Mouse (Mus musculus) lung, embryonic 16.5 days (tissue): ENCODE measurements at regions not wholly inside any gene's neighbourhood (a gene's known extent, or its start where the extent isn't known, plus 50 kb on each side); places are given as distances from the start of the nearest gene placed in this dataset.
A peak's percentile ranks its signal among the peaks of the same experiment; 100 is the strongest.

Source experiments
- ATAC-seq: fragments of 200-750 bp; cut with Nextera tagmentation; 2 replicates; pipeline ENCODE4 v1.8.0; 2017; ENCODE audit warnings: low read depth, mild to moderate bottlenecking, moderate library complexity
- H3K27ac ChIP-seq: fragments of 300-500 bp; sonication (generic); 2 replicates; pipeline ENCODE4 v1.5.1; 2014; ENCODE audit warnings: mild to moderate bottlenecking, control low read depth, low read length
- H3K27me3 ChIP-seq: fragments of 300-500 bp; sonication (generic); 2 replicates; pipeline ENCODE4 v1.6.1; 2014; ENCODE audit warnings: low read depth, low read length, mixed read lengths; ENCODE audit not compliant: control insufficient read depth, insufficient read depth
- H3K36me3 ChIP-seq: fragments of 300-500 bp; sonication (generic); 2 replicates; pipeline ENCODE4 v1.6.1; 2014; ENCODE audit warnings: low read length; ENCODE audit not compliant: control insufficient read depth, insufficient read depth
- H3K4me1 ChIP-seq: fragments of 300-500 bp; sonication (generic); replicated peaks from 2 replicates; pipeline ENCODE4 v1.6.1; 2014; ENCODE audit warnings: low read length, mixed read lengths; ENCODE audit not compliant: control insufficient read depth, insufficient read depth
- H3K4me2 ChIP-seq: fragments of 300-500 bp; sonication (generic); 2 replicates; pipeline ENCODE4 v1.6.1; 2014; ENCODE audit warnings: low read depth, low read length, control low read depth
- H3K4me3 ChIP-seq: fragments of 300-500 bp; sonication (generic); 2 replicates; pipeline ENCODE4 v1.5.1; 2014; ENCODE audit warnings: mild to moderate bottlenecking, low read length, control low read depth
- H3K9ac ChIP-seq: fragments of 300-500 bp; sonication (generic); 2 replicates; pipeline ENCODE4 v1.6.1; 2014; ENCODE audit warnings: low read length, control low read depth
- H3K9me3 ChIP-seq: fragments of 300-500 bp; sonication (generic); 2 replicates; pipeline ENCODE4 v1.6.1; 2016; ENCODE audit warnings: low read length; ENCODE audit not compliant: control insufficient read depth
- WGBS: fragments of 180-500 bp; shearing (Covaris S2); extraction: QIAGEN DNeasy Blood & Tissue Kit; methylation state at CpG from one replicate; pipeline ENCODE4 v1.1.7; 2014; 5-methylcytosine and 5-hydroxymethylcytosine counted together

- Histone ChIP-seq H3K4me1 (no peaks in the 10 kb centered on the region), H3K27me3 (no peaks in the 10 kb centered on the region), H3K9me3 (no peaks in the 10 kb centered on the region), H3K4me2 (no peak overlapping the region), H3K27ac (no peak overlapping the region), H3K4me3 (no peak overlapping the region), H3K36me3 (no peaks in the 10 kb centered on the region), H3K9ac (no peak overlapping the region)
- peak; percentile 61; the same call in 1 of the 2 replicates for ATAC-seq
- WGBS = 21% methylated on average over 3 of the region's 3 CpGs
Observed at GRCm38 (mm10) chr12:15565941-15566784, 250.6 kb downstream of the Trib2 start.

- Histone ChIP-seq H3K27ac (no peak overlapping the region), H3K9me3 (no peaks in the 10 kb centered on the region), H3K27me3 (no peaks in the 10 kb centered on the region), H3K4me2 (no peak overlapping the region), H3K4me3 (no peak overlapping the region), H3K4me1 (no peaks in the 10 kb centered on the region), H3K36me3 (no peaks in the 10 kb centered on the region), H3K9ac (no peak overlapping the region)
- no peak for ATAC-seq
- whole genome bisulfite sequencing = 37% methylated on average over 4 of the region's 4 CpGs
Observed at GRCm38 (mm10) chr12:15562826-15563225, 253.9 kb downstream of the Trib2 start.

GRCm38 (mm10) chr12:15555471-15555870 is 261.3 kb downstream of the Trib2 start:
- H3K27ac ChIP-seq = no peak overlapping the region
- H3K36me3 ChIP-seq = no peaks in the 10 kb centered on the region

GRCm38 (mm10) chr12:15553681-15554007 is 263.1 kb downstream of the Trib2 start:
- H3K9ac ChIP-seq = no peak overlapping the region
- 74% methylated on average over 4 of the region's 4 CpGs for WGBS
- no peaks in the 10 kb centered on the region for H3K27me3 ChIP-seq
- no peaks in the 10 kb centered on the region for H3K4me1 ChIP-seq
- H3K4me3 ChIP-seq = no peak overlapping the region
- no peak overlapping the region for H3K4me2 ChIP-seq
- H3K9me3 ChIP-seq = no peaks in the 10 kb centered on the region
- no peaks in the 10 kb centered on the region for H3K36me3 ChIP-seq
- no peak overlapping the region for H3K27ac ChIP-seq
- no peak for ATAC-seq

More at GRCm38 (mm10) chr12:15555471-15555870, 261.3 kb downstream of the Trib2 start:
- no peak overlapping the region for H3K4me2 ChIP-seq
- no peak for ATAC-seq
- H3K9me3 ChIP-seq = no peaks in the 10 kb centered on the region
- H3K4me1 ChIP-seq = no peaks in the 10 kb centered on the region
- H3K27me3 ChIP-seq = no peaks in the 10 kb centered on the region
- 84% methylated on average over 6 of the region's 6 CpGs for WGBS
- no peak overlapping the region for H3K4me3 ChIP-seq
- H3K9ac ChIP-seq = no peak overlapping the region

GRCm38 (mm10) chr12:15552979-15553680 is 263.6 kb downstream of the Trib2 start:
- no peak for ATAC-seq
- H3K27ac ChIP-seq = no peak overlapping the region
- 28% methylated on average over 6 of the region's 6 CpGs for WGBS
- no peak overlapping the region for H3K9ac ChIP-seq
- no peaks in the 10 kb centered on the region for H3K4me1 ChIP-seq
- H3K27me3 ChIP-seq = no peaks in the 10 kb centered on the region
- H3K4me2 ChIP-seq = no peak overlapping the region
- H3K4me3 ChIP-seq = no peak overlapping the region
- H3K36me3 ChIP-seq = no peaks in the 10 kb centered on the region
- no peaks in the 10 kb centered on the region for H3K9me3 ChIP-seq

GRCm38 (mm10) chr12:15552210-15552609 is 264.5 kb downstream of the Trib2 start:
- H3K9me3 ChIP-seq = no peaks in the 10 kb centered on the region
- H3K27me3 ChIP-seq = no peaks in the 10 kb centered on the region
- no peaks in the 10 kb centered on the region for H3K4me1 ChIP-seq
- no peak overlapping the region for H3K4me3 ChIP-seq
- no peak overlapping the region for H3K9ac ChIP-seq
- H3K36me3 ChIP-seq = no peaks in the 10 kb centered on the region
- H3K4me2 ChIP-seq = no peak overlapping the region
- H3K27ac ChIP-seq = no peak overlapping the region
- no peak for ATAC-seq
- WGBS = 53% methylated on average over 2 of the region's 2 CpGs

GRCm38 (mm10) chr12:15551281-15551900 is 265.3 kb downstream of the Trib2 start:
- 73% methylated on average over 4 of the region's 4 CpGs for WGBS
- Histone ChIP-seq H3K4me1 (no peaks in the 10 kb centered on the region), H3K9me3 (no peaks in the 10 kb centered on the region), H3K9ac (no peak overlapping the region), H3K4me3 (no peak overlapping the region), H3K4me2 (no peak overlapping the region), H3K27me3 (no peaks in the 10 kb centered on the region), H3K27ac (no peak overlapping the region), H3K36me3 (no peaks in the 10 kb centered on the region)
- no peak for ATAC-seq

- WGBS = 47% methylated on average over 1 of the region's 1 CpGs
- Histone ChIP-seq H3K4me1 (no peaks in the 10 kb centered on the region), H3K36me3 (no peaks in the 10 kb centered on the region), H3K27me3 (no peaks in the 10 kb centered on the region), H3K4me3 (no peak overlapping the region), H3K9ac (no peak overlapping the region), H3K9me3 (no peaks in the 10 kb centered on the region), H3K4me2 (no peak overlapping the region), H3K27ac (no peak overlapping the region)
- no peak for ATAC-seq
Observed at GRCm38 (mm10) chr12:15544351-15544750, 272.4 kb downstream of the Trib2 start.

GRCm38 (mm10) chr12:15542486-15542885 is 274.2 kb downstream of the Trib2 start:
- H3K27ac ChIP-seq = no peak overlapping the region
- no peaks in the 10 kb centered on the region for H3K36me3 ChIP-seq
- no peaks in the 10 kb centered on the region for H3K9me3 ChIP-seq
- H3K9ac ChIP-seq = no peak overlapping the region
- WGBS = 57% methylated on average over 2 of the region's 2 CpGs
- H3K4me1 ChIP-seq = no peaks in the 10 kb centered on the region
- no peaks in the 10 kb centered on the region for H3K27me3 ChIP-seq
- H3K4me2 ChIP-seq = no peak overlapping the region
- no peak for ATAC-seq
- H3K4me3 ChIP-seq = no peak overlapping the region
